Mouse (Mus musculus): ENCODE data around the gene Pitpnm2. TPM values are rescaled to one million over a fixed set of nuclear protein-coding genes. Genes with fewer than 3 reads are reported as not detected.
A peak's percentile ranks its signal among the peaks of the same experiment; 100 is the strongest.

Pitpnm2 gene
- polyA plus RNA-seq, 1 experiment from 2014 or later = 9.4 TPM

DNA sequence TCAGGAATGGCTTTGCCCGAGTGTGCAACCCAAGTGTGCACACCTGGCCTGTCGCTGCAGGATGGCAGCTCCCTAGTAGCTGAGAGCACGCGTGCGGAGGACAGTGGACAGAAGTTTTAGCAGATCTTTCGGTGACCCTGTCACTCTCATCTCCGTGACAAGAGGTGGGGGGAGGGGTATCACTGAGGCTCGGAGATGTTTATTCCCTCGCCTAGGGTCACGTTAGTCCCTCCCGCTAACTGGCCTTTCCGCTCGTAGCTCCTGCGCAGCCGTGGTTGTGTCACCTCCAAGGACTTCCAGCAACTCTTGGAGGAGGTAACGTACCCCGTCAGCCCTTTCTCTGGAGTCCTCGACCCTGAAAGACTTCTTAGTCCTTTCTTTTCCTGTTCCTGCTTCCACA, 137.0 kb downstream of the Pitpnm2 start:
- peak overlapping the region; percentile 68 for H3K9ac ChIP-seq (replicated peaks)
- no peaks in the 10 kb centered on the region for H3K9me3 ChIP-seq (replicated peaks)
- peaks cover under 1% of the 10 kb centered on the region; the same call in 1 of the 2 replicates for H3K36me3 ChIP-seq
- peak overlapping the region; percentile 92 for H3K4me2 ChIP-seq
- peak overlapping the region; percentile 96 for H3K27ac ChIP-seq (replicated peaks)
- no peaks in the 10 kb centered on the region for H3K27me3 ChIP-seq (replicated peaks)
- H3K4me1 ChIP-seq = peaks cover 45% of the 10 kb centered on the region
- H3K4me3 ChIP-seq (replicated peaks) = peak overlapping the region; percentile 93
- ATAC-seq (ENCODE audit: low FRiP score) = peak; percentile 0; the same call in 1 of the 2 replicates
- WGBS = under 1% methylated on average over 18 of the region's 18 CpGs

DNA sequence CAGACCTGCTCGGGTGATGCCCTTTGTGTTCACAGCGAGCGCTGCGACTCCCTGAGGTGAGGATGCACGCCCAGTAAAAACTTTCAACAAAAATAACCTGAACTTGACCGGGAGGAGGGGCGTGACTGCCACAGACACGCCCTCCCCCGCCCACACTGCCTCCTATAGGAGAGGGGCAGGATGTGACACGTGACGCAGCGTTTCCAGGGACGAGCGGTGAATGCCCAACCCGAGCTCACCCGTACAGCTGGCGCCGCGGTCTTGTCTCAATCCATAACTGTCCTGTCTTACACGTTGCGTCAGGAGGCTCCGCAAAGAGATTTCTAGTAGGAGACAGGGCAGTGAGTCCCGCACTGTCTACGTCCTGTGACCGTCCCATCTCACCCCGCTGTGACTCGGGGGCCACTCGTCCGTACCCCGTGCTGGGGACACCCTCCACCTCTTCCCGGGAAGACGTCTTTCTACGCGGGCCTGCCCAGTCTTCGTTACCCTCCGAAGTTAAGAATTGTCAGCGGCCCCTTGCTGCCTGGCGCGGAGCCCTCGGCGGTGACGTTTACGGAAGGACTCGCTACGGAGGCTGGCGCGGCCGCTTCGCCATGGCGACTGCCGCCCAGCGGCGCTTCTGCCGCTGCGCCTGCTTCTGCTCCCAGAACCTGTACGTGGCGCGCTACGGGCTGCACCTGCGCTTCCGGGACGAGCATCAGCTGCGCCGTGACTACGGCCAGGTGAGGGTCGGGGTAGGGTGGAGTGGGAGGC, 137.6 kb downstream of the Pitpnm2 start, which contains the start of gene Ogfod2:
Ogfod2 (plus strand) TSS at position 556 of the 756 bp plus-strand sequence.
- peak; percentile 97 for ATAC-seq (ENCODE audit: low FRiP score)
- no peaks in the 10 kb centered on the region for H3K27me3 ChIP-seq (replicated peaks)
- peak within 1 kb of the TSS; percentile 96 for H3K27ac ChIP-seq (replicated peaks)
- under 1% methylated on average over 66 of the region's 66 CpGs for WGBS
- H3K36me3 ChIP-seq = no peaks in the 10 kb centered on the region
- H3K4me2 ChIP-seq = peak within 1 kb of the TSS; percentile 92
- no peaks in the 10 kb centered on the region for H3K9me3 ChIP-seq (replicated peaks)
- H3K4me1 ChIP-seq = peaks cover 39% of the 10 kb centered on the region
- H3K9ac ChIP-seq (replicated peaks) = peak within 1 kb of the TSS; percentile 68
- H3K4me3 ChIP-seq (replicated peaks) = peak within 1 kb of the TSS; percentile 93

DNA sequence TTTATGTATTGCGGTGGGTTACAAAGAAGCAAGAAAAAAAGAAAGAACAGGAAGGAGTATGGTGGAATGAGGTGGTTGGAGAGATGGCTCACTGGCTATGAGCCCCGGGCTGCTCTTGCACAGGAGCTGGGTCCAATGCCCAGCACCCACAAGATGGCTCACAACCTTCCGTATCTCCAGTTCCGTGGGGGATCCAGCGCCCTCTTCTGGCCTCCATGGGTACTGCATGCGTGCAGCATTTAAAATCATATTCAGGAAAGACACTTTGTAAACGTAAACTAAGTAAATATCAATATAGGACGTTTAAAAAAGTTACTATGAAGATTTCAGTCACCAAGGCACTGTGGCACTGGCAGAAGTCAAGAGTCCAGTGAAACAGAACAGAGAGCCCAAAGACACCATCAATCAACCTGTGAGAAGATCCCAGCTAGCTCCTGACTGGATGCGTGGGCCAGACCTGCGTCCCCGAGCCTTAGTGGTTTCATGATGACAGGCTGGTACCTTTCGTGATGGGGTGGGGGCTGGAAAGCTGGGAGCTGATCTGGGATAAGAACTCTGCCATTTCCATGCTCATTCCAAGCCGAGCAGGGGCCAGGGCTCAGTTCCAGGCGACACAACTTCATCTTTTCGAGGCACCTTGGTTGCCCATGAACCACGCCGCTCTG, 138.4 kb downstream of the Pitpnm2 start:
- WGBS = 26% methylated on average over 17 of the region's 17 CpGs
- ATAC-seq (ENCODE audit: low FRiP score) = peak; percentile 1; the same call in 1 of the 2 replicates
- peaks cover 34% of the 10 kb centered on the region for H3K4me1 ChIP-seq
- H3K9ac ChIP-seq (replicated peaks) = peak overlapping the region; percentile 54
- H3K4me2 ChIP-seq = peak overlapping the region; percentile 92
- peak overlapping the region; percentile 96 for H3K27ac ChIP-seq (replicated peaks)
- no peaks in the 10 kb centered on the region for H3K36me3 ChIP-seq
- H3K27me3 ChIP-seq (replicated peaks) = no peaks in the 10 kb centered on the region
- no peaks in the 10 kb centered on the region for H3K9me3 ChIP-seq (replicated peaks)
- H3K4me3 ChIP-seq (replicated peaks) = peak overlapping the region; percentile 93

DNA sequence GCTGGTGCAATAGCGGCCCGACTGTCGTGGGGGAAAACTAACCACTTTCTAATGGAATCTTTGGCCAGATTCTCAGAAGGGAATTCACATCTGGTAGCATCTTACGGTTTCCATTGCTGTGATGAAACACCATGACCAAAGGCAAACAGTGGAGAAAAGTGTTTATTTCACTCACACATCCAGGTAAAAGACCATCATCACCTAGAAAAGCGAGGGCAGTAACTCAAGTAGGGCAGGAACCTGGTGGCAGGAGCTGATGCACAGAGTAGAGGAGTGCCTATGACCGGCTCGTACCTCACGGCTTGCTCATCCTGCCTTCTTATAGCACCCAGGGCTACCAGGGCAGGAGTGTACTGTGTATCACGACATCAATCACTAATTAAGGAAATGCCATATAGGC, 146.0 kb downstream of the Pitpnm2 start:
- no peaks in the 10 kb centered on the region for H3K27me3 ChIP-seq (replicated peaks)
- WGBS = 96% methylated on average over 9 of the region's 9 CpGs

DNA sequence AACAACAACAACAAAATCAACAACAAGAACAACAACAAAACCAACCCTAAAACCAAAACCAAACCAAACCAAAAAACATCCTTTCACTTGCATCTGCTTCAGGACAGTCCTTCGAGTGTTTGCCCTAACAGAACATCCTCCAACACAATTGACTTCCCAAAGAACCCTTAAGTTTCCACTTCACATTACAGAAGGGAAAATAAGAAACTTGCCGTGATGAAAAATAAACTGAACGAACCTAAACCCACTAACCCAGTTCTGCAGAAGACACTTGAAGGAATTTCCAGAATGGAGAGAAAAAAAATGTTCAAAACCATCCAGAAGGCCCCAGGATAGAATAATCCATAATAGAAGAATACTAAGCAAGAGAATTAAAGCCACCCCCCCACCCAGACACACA, 146.5 kb downstream of the Pitpnm2 start:
- 0 out of 2 replicates have a peak, but pooled peaks cover 6% of the 10 kb centered on the region for H3K36me3 ChIP-seq
- ATAC-seq (ENCODE audit: low FRiP score) = no peak
- no peaks in the 10 kb centered on the region for H3K4me1 ChIP-seq
- 92% methylated on average over 3 of the region's 3 CpGs for WGBS
- H3K4me3 ChIP-seq (replicated peaks) = no peak overlapping the region
- H3K4me2 ChIP-seq = no peak overlapping the region
- H3K9ac ChIP-seq (replicated peaks) = no peak overlapping the region
- H3K27me3 ChIP-seq (replicated peaks) = 0 out of 2 replicates have a peak, but pooled peaks cover under 1% of the 10 kb centered on the region
- no peak overlapping the region for H3K27ac ChIP-seq (replicated peaks)
- H3K9me3 ChIP-seq (replicated peaks) = no peaks in the 10 kb centered on the region

More for the DNA sequence above, 146.0 kb downstream of the Pitpnm2 start:
- ATAC-seq (ENCODE audit: low FRiP score) = no peak
- Histone ChIP-seq H3K4me2 (no peak overlapping the region), H3K27ac (replicated peaks) (no peak overlapping the region), H3K36me3 (0 out of 2 replicates have a peak, but pooled peaks cover 6% of the 10 kb centered on the region), H3K9me3 (replicated peaks) (no peaks in the 10 kb centered on the region), H3K4me3 (replicated peaks) (no peak overlapping the region), H3K4me1 (no peaks in the 10 kb centered on the region), H3K9ac (replicated peaks) (no peak overlapping the region)

DNA sequence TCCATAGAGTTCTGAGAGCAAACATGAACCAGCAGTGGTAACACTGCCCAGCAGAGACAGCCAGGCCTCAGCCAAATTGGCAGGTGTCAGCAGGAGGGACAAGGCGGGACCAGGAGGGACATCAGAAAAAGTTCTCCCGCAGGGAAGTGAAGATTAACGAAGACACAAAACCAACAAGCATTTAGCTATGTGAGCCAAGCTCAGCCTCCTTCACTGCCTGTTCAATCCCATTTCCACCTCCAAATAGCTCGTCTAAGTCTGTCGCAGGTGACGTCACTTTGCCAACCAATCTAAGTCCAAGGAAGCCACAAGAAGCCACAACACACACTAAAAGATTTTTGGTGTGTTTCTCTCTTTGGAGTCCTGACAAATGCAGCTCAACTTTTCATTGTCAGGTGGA, 147.2 kb downstream of the Pitpnm2 start:
- Histone ChIP-seq H3K4me2 (no peak overlapping the region), H3K9ac (replicated peaks) (no peak overlapping the region), H3K27ac (replicated peaks) (no peak overlapping the region), H3K9me3 (replicated peaks) (no peaks in the 10 kb centered on the region), H3K4me1 (no peaks in the 10 kb centered on the region), H3K36me3 (0 out of 2 replicates have a peak, but pooled peaks cover 6% of the 10 kb centered on the region), H3K27me3 (replicated peaks) (0 out of 2 replicates have a peak, but pooled peaks cover 2% of the 10 kb centered on the region), H3K4me3 (replicated peaks) (no peak overlapping the region)
- WGBS = 84% methylated on average over 6 of the region's 6 CpGs
- no peak for ATAC-seq (ENCODE audit: low FRiP score)

DNA sequence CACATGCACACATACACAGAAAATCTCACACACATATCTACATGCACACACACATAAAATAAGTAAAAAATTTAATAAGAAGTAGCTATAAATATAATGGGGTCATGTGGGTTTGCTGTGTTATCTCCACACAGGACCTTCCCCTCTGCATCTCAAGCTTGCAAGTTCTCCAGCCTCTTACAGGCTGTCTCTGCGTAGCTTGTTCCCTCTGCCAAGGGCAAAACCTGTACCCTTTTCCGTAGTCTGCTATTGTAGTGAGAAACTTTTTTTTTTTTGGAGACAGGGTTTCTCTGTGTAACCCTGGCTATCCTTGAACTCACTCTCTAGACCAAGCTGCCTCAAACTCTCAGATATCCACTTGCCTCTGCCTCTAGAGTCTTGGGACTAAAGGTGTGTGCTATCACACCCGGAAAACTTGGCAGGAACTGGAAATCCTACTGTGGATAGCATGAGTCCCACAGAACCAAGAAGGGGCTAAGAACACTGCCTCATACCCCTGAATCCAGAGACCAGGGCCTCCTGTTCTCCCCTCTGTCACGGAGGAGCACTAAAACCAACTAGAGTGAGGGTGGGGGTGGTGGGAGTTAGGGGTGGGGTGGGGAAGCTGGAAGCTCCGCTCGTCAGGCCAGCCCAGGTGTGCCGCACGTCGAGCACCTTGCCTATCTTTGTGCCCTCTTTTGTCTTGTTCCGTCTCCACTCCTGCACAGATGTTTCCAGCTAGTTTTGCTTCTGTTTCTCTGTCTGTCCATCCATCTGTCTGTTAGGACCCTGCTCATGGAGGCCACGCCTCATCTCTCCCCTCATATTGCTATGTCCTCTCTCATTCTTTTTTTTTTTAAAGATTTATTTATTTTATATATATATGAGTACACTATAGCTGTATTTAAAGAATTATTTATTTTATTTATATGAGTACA, 149.2 kb downstream of the Pitpnm2 start:
- Histone ChIP-seq H3K4me1 (peaks cover 8% of the 10 kb centered on the region; the same call in 1 of the 2 replicates), H3K36me3 (0 out of 2 replicates have a peak, but pooled peaks cover 6% of the 10 kb centered on the region), H3K9ac (replicated peaks) (no peak overlapping the region), H3K9me3 (replicated peaks) (no peaks in the 10 kb centered on the region), H3K4me3 (replicated peaks) (no peak overlapping the region), H3K27ac (replicated peaks) (no peak overlapping the region), H3K27me3 (replicated peaks) (0 out of 2 replicates have a peak, but pooled peaks cover 2% of the 10 kb centered on the region), H3K4me2 (no peak overlapping the region)
- 90% methylated on average over 11 of the region's 11 CpGs for WGBS
- ATAC-seq (ENCODE audit: low FRiP score) = no peak

DNA sequence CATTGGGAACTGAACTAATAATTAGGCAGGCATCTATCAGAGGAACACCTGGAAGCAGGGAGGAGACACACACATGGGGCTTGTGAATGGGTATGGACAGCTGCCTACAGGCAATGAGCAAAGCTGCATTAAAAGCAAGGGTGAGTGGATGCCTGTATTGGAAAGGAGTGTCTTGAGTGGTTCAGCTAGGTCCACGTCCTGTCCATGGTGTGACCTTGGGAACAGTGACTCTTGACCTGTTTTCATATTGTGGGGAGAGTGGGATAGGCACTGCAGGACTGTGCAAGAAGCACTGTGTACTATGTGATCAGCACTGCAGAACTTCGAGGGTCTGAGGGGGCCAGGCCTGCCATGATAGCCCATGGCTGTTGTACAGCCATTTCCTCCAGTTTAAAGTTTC, 150.6 kb downstream of the Pitpnm2 start:
- no peak overlapping the region for H3K4me3 ChIP-seq (replicated peaks)
- H3K36me3 ChIP-seq = 0 out of 2 replicates have a peak, but pooled peaks cover 3% of the 10 kb centered on the region
- no peaks in the 10 kb centered on the region for H3K9me3 ChIP-seq (replicated peaks)
- 92% methylated on average over 2 of the region's 2 CpGs for WGBS
- ATAC-seq (ENCODE audit: low FRiP score) = no peak
- H3K4me2 ChIP-seq = no peak overlapping the region
- H3K4me1 ChIP-seq = peaks cover 21% of the 10 kb centered on the region
- H3K27me3 ChIP-seq (replicated peaks) = peaks cover 7% of the 10 kb centered on the region; the same call in 1 of the 2 replicates
- H3K27ac ChIP-seq (replicated peaks) = no peak overlapping the region
- H3K9ac ChIP-seq (replicated peaks) = no peak overlapping the region

DNA sequence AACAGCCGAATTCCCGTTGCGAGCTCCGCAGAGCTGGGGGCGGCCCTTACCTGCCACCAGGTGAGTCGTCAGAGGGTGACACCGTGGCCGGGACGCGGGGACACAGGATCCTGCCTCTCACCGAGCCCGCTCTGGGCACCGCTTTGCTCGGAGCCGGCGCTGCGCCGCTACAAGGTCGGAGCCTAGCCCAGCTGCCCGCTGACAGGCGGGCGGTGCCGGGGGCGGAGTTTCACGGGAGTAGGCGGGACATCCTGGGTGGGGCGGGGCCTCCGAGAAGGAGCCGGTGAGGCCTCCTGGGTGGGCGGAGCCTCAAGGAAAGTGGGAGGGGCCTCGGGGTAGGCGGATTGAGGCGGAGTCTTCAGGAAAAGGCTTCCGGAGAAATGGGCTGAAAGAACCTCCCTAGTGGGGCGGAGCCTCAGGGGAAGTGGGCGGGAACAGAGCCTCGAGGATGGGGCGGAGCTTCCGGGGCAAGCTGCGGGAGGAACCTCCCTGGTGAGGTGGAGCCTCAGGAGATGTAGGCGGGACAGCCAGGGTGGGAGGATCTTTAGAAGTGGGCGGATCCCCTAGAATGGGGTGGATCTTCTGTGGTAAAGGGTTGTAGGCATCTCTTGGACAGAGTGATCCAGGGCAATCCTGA, 153.8 kb downstream of the Pitpnm2 start, which contains the start of gene Abcb9:
Abcb9 (minus strand) TSS at position 203 of the 637 bp plus-strand sequence.
- peak; percentile 89 for ATAC-seq (ENCODE audit: low FRiP score)
- peaks cover 26% of the 10 kb centered on the region for H3K4me1 ChIP-seq
- H3K36me3 ChIP-seq = no peaks in the 10 kb centered on the region
- peaks cover 7% of the 10 kb centered on the region; the same call in 1 of the 2 replicates for H3K27me3 ChIP-seq (replicated peaks)
- H3K4me2 ChIP-seq = peak within 1 kb of the TSS; percentile 73
- under 1% methylated on average over 42 of the region's 42 CpGs for WGBS
- H3K9ac ChIP-seq (replicated peaks) = peak within 1 kb of the TSS; percentile 62
- H3K4me3 ChIP-seq (replicated peaks) = peak within 1 kb of the TSS; percentile 51
- H3K9me3 ChIP-seq (replicated peaks) = no peaks in the 10 kb centered on the region
- H3K27ac ChIP-seq (replicated peaks) = peak within 1 kb of the TSS; percentile 15; the same call in 1 of the 2 replicates

DNA sequence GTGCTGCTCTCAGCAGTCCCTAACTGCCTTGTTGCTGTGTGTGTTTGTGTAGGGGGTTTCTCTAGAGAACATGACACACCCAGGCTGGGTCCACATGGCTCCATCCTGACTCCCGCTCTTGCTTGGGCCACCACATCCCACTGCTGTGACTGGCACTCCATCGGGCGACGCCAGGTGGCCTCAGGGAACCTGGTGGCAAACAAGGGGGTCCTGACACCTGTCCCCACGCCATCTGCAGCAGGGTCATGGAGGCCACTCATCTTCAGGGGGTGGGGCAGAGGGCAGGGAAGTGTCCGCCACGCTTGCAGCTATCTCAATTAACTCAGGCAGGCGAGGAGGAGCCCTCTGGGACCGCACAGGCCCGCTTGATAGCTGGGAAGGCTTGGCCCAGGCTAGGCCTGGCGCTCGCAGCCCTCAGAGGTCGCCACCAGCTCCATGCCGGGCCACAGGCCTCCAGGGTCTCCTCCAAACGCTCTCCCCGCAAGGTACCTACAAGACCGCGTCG, 154.4 kb downstream of the Pitpnm2 start:
- Histone ChIP-seq H3K9ac (replicated peaks) (peak overlapping the region; percentile 62), H3K4me2 (peak overlapping the region; percentile 73), H3K27ac (replicated peaks) (peak overlapping the region; percentile 15; the same call in 1 of the 2 replicates), H3K36me3 (no peaks in the 10 kb centered on the region), H3K27me3 (replicated peaks) (peaks cover 7% of the 10 kb centered on the region; the same call in 1 of the 2 replicates), H3K4me1 (peaks cover 26% of the 10 kb centered on the region), H3K4me3 (replicated peaks) (peak overlapping the region; percentile 51), H3K9me3 (replicated peaks) (no peaks in the 10 kb centered on the region)
- WGBS = 9% methylated on average over 19 of the region's 19 CpGs
- peak; percentile 66 for ATAC-seq (ENCODE audit: low FRiP score)
